Mouse (Mus musculus) limb, embryonic 11.5 days (tissue): ENCODE measurements around the gene Gm28360. TPM values are rescaled to one million over a fixed set of nuclear protein-coding genes. Genes with fewer than 3 reads are reported as not detected.
"Not testable (repeated sequence)": the region's sequence is repeated elsewhere in the genome, so short reads cannot be mapped to it uniquely, and the experiment has no call there.

Experiments used
- ATAC-seq: fragments of 200-750 bp; cut with Nextera tagmentation; 2 replicates; pipeline ENCODE4 v1.8.0; 2017; ENCODE audit warnings: low read depth; ENCODE audit not compliant: insufficient number of reproducible peaks, low FRiP score, low TSS enrichment
- DNase-seq: peaks from one replicate; pipeline ENCODE4 v3.0.0-alpha.2; 2015; ENCODE audit warnings: low spot score
- H3K27ac ChIP-seq: fragments of 300-500 bp; sonication (generic); replicated peaks from 2 replicates; pipeline ENCODE4 v1.5.1; 2014; ENCODE audit warnings: low read depth, mild to moderate bottlenecking, low read length
- H3K27me3 ChIP-seq: fragments of 300-500 bp; sonication (generic); 2 replicates; pipeline ENCODE4 v1.6.1; 2014; ENCODE audit warnings: mild to moderate bottlenecking, low read length, mixed read lengths; ENCODE audit not compliant: control insufficient read depth, insufficient read depth
- H3K36me3 ChIP-seq: fragments of 300-500 bp; sonication (generic); 2 replicates; pipeline ENCODE4 v1.6.1; 2014; ENCODE audit warnings: mild to moderate bottlenecking, low read length, moderate library complexity, mixed read lengths; ENCODE audit not compliant: control insufficient read depth, insufficient read depth
- H3K4me1 ChIP-seq: fragments of 300-500 bp; sonication (generic); 2 replicates; pipeline ENCODE4 v1.6.1; 2014; ENCODE audit warnings: low read length, mixed read lengths; ENCODE audit not compliant: control insufficient read depth, insufficient read depth
- H3K4me2 ChIP-seq: fragments of 300-500 bp; sonication (generic); 2 replicates; pipeline ENCODE4 v1.6.1; 2014; ENCODE audit warnings: low read depth, mild to moderate bottlenecking, moderate library complexity; ENCODE audit not compliant: severe bottlenecking
- H3K4me3 ChIP-seq: fragments of 300-500 bp; sonication (generic); 2 replicates; pipeline ENCODE4 v1.5.1; 2014; ENCODE audit warnings: low read depth, low read length
- H3K9ac ChIP-seq: fragments of 300-500 bp; sonication (generic); 2 replicates; pipeline ENCODE4 v1.6.1; 2014; ENCODE audit warnings: mild to moderate bottlenecking, low read length
- H3K9me3 ChIP-seq: fragments of 300-500 bp; sonication (generic); 2 replicates; pipeline ENCODE4 v1.6.1; 2016; ENCODE audit warnings: low read length; ENCODE audit not compliant: control insufficient read depth
- WGBS: fragments of 180-500 bp; shearing (Covaris S2); extraction: QIAGEN DNeasy Blood & Tissue Kit; methylation state at CpG from one replicate; pipeline ENCODE4 v1.1.7; 2014; 5-methylcytosine and 5-hydroxymethylcytosine counted together
- polyA plus RNA-seq: library from polyadenylated mRNA; unstranded; fragments of >200 nt; fragmentation: Nextera tagmentation; extraction: Ambion mirVana; gene quantifications from 2 replicates; pipeline ENCODE4 v1.2.1, GENCODE M21; 2014

Gm28360 gene
- not detected in 2 replicates for polyA plus RNA-seq

- not testable (repeated sequence) for H3K27ac ChIP-seq, H3K4me2 ChIP-seq, H3K9me3 ChIP-seq, H3K4me1 ChIP-seq, DNase-seq, H3K4me3 ChIP-seq, ATAC-seq, H3K36me3 ChIP-seq, H3K9ac ChIP-seq, H3K27me3 ChIP-seq
- WGBS = 73% methylated on average over 5 of the region's 5 CpGs
Measured at GRCm38 (mm10) chr1:117829781-117830180, at the start of gene Gm28360. Gene Gm28360, plus strand, starts transcription at chr1:117830081.

DNA sequence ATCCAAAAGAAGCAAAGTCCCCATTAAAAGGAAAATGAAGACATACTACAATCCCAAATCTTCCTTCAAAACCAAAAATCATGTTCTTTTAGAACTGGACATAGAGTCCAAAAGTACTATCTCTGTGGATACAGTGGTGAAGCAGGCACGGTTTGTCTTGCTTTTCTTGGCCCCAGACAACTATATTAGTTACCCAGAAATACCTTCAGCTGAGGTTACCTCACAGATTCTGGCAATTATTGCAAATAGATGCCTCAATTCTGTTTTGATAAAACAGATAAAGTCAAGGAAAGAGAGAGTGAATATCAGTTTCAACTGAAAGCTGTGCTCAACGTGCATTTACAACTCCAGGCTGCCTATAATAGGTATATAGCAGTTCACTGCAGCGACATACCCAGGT lies 49.0 kb upstream of the Gm28360 start, which contains the start of gene B020011L13Rik:
B020011L13Rik (plus strand) TSS at position 301 of the 400 bp plus-strand sequence.
- H3K9me3 ChIP-seq, H3K4me3 ChIP-seq, ATAC-seq, DNase-seq, H3K27me3 ChIP-seq, H3K36me3 ChIP-seq, H3K4me2 ChIP-seq, H3K9ac ChIP-seq, H3K4me1 ChIP-seq, H3K27ac ChIP-seq: not testable (repeated sequence)
- 67% methylated on average over 3 of the region's 3 CpGs for WGBS

GRCm38 (mm10) chr1:117816271-117816670 lies 13.6 kb upstream of the Gm28360 start:
- ATAC-seq, H3K4me2 ChIP-seq, H3K9ac ChIP-seq, DNase-seq, H3K27ac ChIP-seq, H3K27me3 ChIP-seq, H3K9me3 ChIP-seq, H3K36me3 ChIP-seq, H3K4me3 ChIP-seq, H3K4me1 ChIP-seq: not testable (repeated sequence)

DNA sequence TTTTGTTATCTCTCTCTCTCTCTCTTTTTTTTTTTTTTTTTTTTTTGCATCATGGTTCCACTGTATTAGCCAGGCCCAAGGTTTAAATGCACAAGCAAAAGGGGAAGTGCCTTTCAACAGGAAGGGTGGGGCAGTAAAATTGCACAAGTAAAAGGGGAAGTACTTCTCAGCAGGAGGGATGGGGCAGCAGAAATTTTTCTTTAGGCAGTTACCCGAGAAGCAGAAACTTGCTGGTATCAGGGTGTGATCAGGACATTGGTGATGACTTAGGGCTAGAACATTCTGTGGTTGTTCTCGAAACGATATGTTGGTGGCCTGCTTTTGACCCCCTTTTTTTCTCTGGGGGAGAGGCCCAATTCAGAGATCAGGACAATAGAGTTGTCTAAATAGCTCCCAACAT lies 21.8 kb downstream of the Gm28360 start:
- H3K36me3 ChIP-seq, ATAC-seq, H3K4me3 ChIP-seq, H3K9me3 ChIP-seq, H3K4me1 ChIP-seq, H3K4me2 ChIP-seq, H3K27me3 ChIP-seq, H3K9ac ChIP-seq, H3K27ac ChIP-seq, DNase-seq: not testable (repeated sequence)
- 87% methylated on average over 3 of the region's 3 CpGs for WGBS

Other genes starting within 250 kb of the Gm28360 start
- gene Gm28363, start 132.9 kb upstream of the Gm28360 start, polyA plus RNA-seq = not detected in 2 replicates
- gene B020011L13Rik, start 48.9 kb upstream of the Gm28360 start, polyA plus RNA-seq = not detected in 2 replicates
- gene Gm28168, start 97.9 kb downstream of the Gm28360 start, polyA plus RNA-seq = not detected in 2 replicates
- gene Gm7145, start 135.9 kb downstream of the Gm28360 start, polyA plus RNA-seq = not detected in 2 replicates